Mouse (Mus musculus) small intestine, adult 2 months (tissue): Measurements from ENCODE around the gene 2410137M14Rik.

Experiments
- CTCF ChIP-seq: fragments of 200-500 bp; IDR thresholded peaks from 2 replicates; pipeline ENCODE4 v1.5.1; 2012; ENCODE audit warnings: low read depth, mild to moderate bottlenecking, control low read depth, inconsistent platforms, low read length, moderate library complexity, mixed read lengths; ENCODE audit not compliant: insufficient replicate concordance, insufficient read length; ENCODE audit errors: extremely low read depth
- POLR2A ChIP-seq: fragments of 200-500 bp; IDR thresholded peaks from 2 replicates; pipeline ENCODE4 v1.6.1; 2012; ENCODE audit warnings: low read depth, mild to moderate bottlenecking, control low read depth, inconsistent platforms, low read length, moderate library complexity

GRCm38 (mm10) chr17:36970316-36970890 lies 10.6 kb downstream of the 2410137M14Rik start:
- TF ChIP-seq POLR2A (no peak), CTCF (no peak)
